14 mouse cellular contexts compared by ENCODE assay signal in the genomic region with DNA sequence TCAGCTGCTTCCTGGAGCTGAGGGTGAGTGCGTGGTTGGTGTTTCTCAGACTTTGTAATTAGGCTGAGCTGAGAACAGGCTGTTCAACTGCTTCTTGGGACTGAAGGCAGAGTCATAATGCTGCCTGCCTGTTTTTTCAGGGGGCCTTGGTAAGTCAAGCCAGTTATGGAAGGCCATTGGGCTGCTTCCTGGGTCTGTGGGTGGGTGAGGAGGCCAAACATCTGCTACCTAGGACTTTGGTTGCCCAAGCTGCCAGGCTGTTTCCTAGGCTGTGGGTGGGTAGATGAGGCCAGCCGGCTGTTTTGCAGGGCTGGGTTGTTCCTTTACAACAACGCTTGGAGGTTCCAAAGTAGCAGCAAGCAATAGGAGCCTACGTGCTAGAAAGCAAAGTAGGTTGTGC. TPM values are rescaled to one million over a fixed set of nuclear protein-coding genes. Genes with fewer than 3 reads are reported as not detected.
A peak's percentile ranks its signal among the peaks of the same experiment; 100 is the strongest.
DNase-seq lines count a peak whose midpoint lies in the region; ATAC-seq and TF ChIP-seq lines count a peak whose summit lies in the region.
"Had no signal": no experiment of that assay in that cellular context is flagged by ENCODE, and none has a peak within 500 bp of the region (broad histone marks: within the 10 kb centered on the region; RNA-seq: fewer than 3 reads in every experiment).

No protein-coding gene starts in this region.

- H3K4me3 ChIP-seq in forebrain, embryonic 10.5 days: no peak overlapping the region
- no peak overlapping the region for H3K4me3 ChIP-seq in forebrain, embryonic 11.5 days (ENCODE audit: low read depth, low read length)
- no peak overlapping the region for H3K4me3 ChIP-seq in gastrocnemius, adult 2 months
- H3K4me3 ChIP-seq: embryonic facial prominence, embryonic 13.5 days; forebrain, embryonic 15.5 days; heart, adult 2 months; limb, embryonic 10.5 days had no signal

- H3K9ac ChIP-seq in forebrain, embryonic 11.5 days (ENCODE audit: low read length): no peak overlapping the region
- H3K9ac ChIP-seq: embryonic facial prominence, embryonic 13.5 days; forebrain, embryonic 15.5 days had no signal

- DNase-seq in forebrain, embryonic 10.5 days (ENCODE audit: extremely low spot score, low spot score): no peak
- no peak for DNase-seq in forebrain, embryonic 11.5 days (ENCODE audit: low spot score)
- peak; percentile 80 for DNase-seq in layer of hippocampus, adult 11-12 months (ENCODE audit: low spot score)
- DNase-seq in left cerebral cortex, adult 8-10 months (ENCODE audit: low spot score in 2 of 2): peak; percentile 52 to 92
- peak; percentile 96 for DNase-seq in telencephalon, adult 2 months (ENCODE audit: low read depth, low spot score)
- DNase-seq in embryo, embryonic 10 days (ENCODE audit: low spot score): no peak
- no peak for DNase-seq in gastrocnemius, adult 2 months
- no peak for DNase-seq in ovary, adult 18-20 months (ENCODE audit: low spot score)
- DNase-seq: cerebellum, adult 9-11 months; heart, adult 2 months; kidney, adult 2 months had no signal

- no peak for ATAC-seq in forebrain, embryonic 11.5 days (replicated peaks; ENCODE audit: low FRiP score)
- ATAC-seq: forebrain, embryonic 15.5 days had no signal

- H3K4me1 ChIP-seq in forebrain, embryonic 10.5 days: no peaks in the 10 kb centered on the region
- no peaks in the 10 kb centered on the region for H3K4me1 ChIP-seq in forebrain, embryonic 11.5 days (replicated peaks; ENCODE audit: control insufficient read depth, insufficient read depth, low read length)
- H3K4me1 ChIP-seq: embryonic facial prominence, embryonic 13.5 days; forebrain, embryonic 15.5 days; limb, embryonic 10.5 days had no signal

- no peak for TF ChIP-seq CTCF in gastrocnemius, adult 2 months (IDR thresholded peaks at IDR 0.05)

- no peak overlapping the region for H3K4me2 ChIP-seq in forebrain, embryonic 11.5 days (ENCODE audit: low read depth, low read length, severe bottlenecking)
- H3K4me2 ChIP-seq: embryonic facial prominence, embryonic 13.5 days; forebrain, embryonic 15.5 days had no signal

- 0 out of 2 replicates have a peak overlapping the region, but pooled peaks have one; percentile 31 for H3K27ac ChIP-seq in forebrain, embryonic 10.5 days
- H3K27ac ChIP-seq in forebrain, embryonic 11.5 days (ENCODE audit: low read depth, low read length): no peak overlapping the region
- no peak overlapping the region for H3K27ac ChIP-seq in gastrocnemius, adult 2 months
- H3K27ac ChIP-seq: embryonic facial prominence, embryonic 13.5 days; forebrain, embryonic 15.5 days; heart, adult 2 months; limb, embryonic 10.5 days had no signal

- intact Hi-C loops in gastrocnemius, adult 2 months (cut with DNase I): no loop called here

- no peaks in the 10 kb centered on the region for H3K36me3 ChIP-seq in forebrain, embryonic 10.5 days (replicated peaks)
- no peaks in the 10 kb centered on the region for H3K36me3 ChIP-seq in forebrain, embryonic 11.5 days (ENCODE audit: control insufficient read depth, insufficient read depth, low read length)
- H3K36me3 ChIP-seq: embryonic facial prominence, embryonic 13.5 days; forebrain, embryonic 15.5 days; limb, embryonic 10.5 days had no signal

- 89% methylated on average over 4 of the region's 4 CpGs for WGBS in forebrain, embryonic 10.5 days
- 92% methylated on average over 4 of the region's 4 CpGs for WGBS in forebrain, embryonic 11.5 days

- H3K9me3 ChIP-seq in forebrain, embryonic 10.5 days: no peaks in the 10 kb centered on the region
- no peaks in the 10 kb centered on the region for H3K9me3 ChIP-seq in forebrain, embryonic 11.5 days (ENCODE audit: control insufficient read depth, low read length)
- H3K9me3 ChIP-seq: embryonic facial prominence, embryonic 13.5 days; forebrain, embryonic 15.5 days; limb, embryonic 10.5 days had no signal

- H3K27me3 ChIP-seq in forebrain, embryonic 10.5 days (ENCODE audit: poor library complexity, severe bottlenecking): no peaks in the 10 kb centered on the region
- no peaks in the 10 kb centered on the region for H3K27me3 ChIP-seq in forebrain, embryonic 11.5 days (ENCODE audit: control insufficient read depth, insufficient read depth, low read length)
- H3K27me3 ChIP-seq: embryonic facial prominence, embryonic 13.5 days; forebrain, embryonic 15.5 days had no signal

RNA-seq across cellular contexts. Expression of a gene that starts 26.9 kb away (rescaled TPM):
- 4.1 and 8.0 TPM in 2 replicates for polyA plus RNA-seq in forebrain, embryonic 10.5 days (2016; fragmentation: Nextera tagmentation; extraction: Ambion mirVana)
- 6.4 and 8.6 TPM in 2 replicates for polyA plus RNA-seq in forebrain, embryonic 11.5 days (2014; fragmentation: Nextera tagmentation; extraction: Ambion mirVana)
- 10 to 100 TPM; 23.4 to 37.9 (median 27.9) TPM for total RNA-seq in left cerebral cortex, adult 8-10 months (2022)
- total RNA-seq in gastrocnemius, adult 2 months (2021): 10 to 100 TPM; 18.7 to 30.6 TPM

RNA-seq across cellular contexts. Expression of a gene that starts 32.4 kb away (rescaled TPM):
- polyA plus RNA-seq in forebrain, embryonic 10.5 days (2016; fragmentation: Nextera tagmentation; extraction: Ambion mirVana): 675 and 687 TPM in 2 replicates
- polyA plus RNA-seq in forebrain, embryonic 11.5 days (2014; fragmentation: Nextera tagmentation; extraction: Ambion mirVana): 633 and 702 TPM in 2 replicates
- total RNA-seq in left cerebral cortex, adult 8-10 months (2022): 100 to 1,000 TPM; 204 to 277 (median 234) TPM
- total RNA-seq in gastrocnemius, adult 2 months (2021): 100 to 1,000 TPM; 186 to 220 TPM

RNA-seq across cellular contexts. Expression of a gene that starts 46.4 kb away (rescaled TPM):
- 182 and 187 TPM in 2 replicates for polyA plus RNA-seq in forebrain, embryonic 10.5 days (2016; fragmentation: Nextera tagmentation; extraction: Ambion mirVana)
- polyA plus RNA-seq in forebrain, embryonic 11.5 days (2014; fragmentation: Nextera tagmentation; extraction: Ambion mirVana): 221 and 230 TPM in 2 replicates
- total RNA-seq in left cerebral cortex, adult 8-10 months (2022): 100 to 1,000 TPM; 112 to 138 (median 115) TPM
- total RNA-seq in gastrocnemius, adult 2 months (2021): 10 to 100 TPM; 14.4 to 19.6 TPM

Comparison
In these comparisons a context has a peak if more than half of its experiments do, and no peak if none do; other contexts are left out.
1. DNase-seq: peak in layer of hippocampus, adult 11-12 months (single experiment), left cerebral cortex, adult 8-10 months (2 of 2) and telencephalon, adult 2 months (single experiment); none in forebrain, embryonic 10.5 days (single experiment), forebrain, embryonic 11.5 days (single experiment), embryo, embryonic 10 days (single experiment), gastrocnemius, adult 2 months (single experiment) and ovary, adult 18-20 months (single experiment).
2. RNA of a gene that starts 46.4 kb away (total RNA-seq): 112 to 138 TPM in left cerebral cortex, adult 8-10 months; 14.4 to 19.6 TPM in gastrocnemius, adult 2 months; every median in the first group is over 4 times any median in the second.